Mouse (Mus musculus) gastrocnemius, adult 2 months (tissue): ENCODE measurements around the gene Muc20. TPM values are rescaled to one million over a fixed set of nuclear protein-coding genes. Genes with fewer than 3 reads are reported as not detected.

Experiments used
- DNase-seq: peaks from one replicate; pipeline ENCODE4 v3.0.0; 2022
- H3K27ac ChIP-seq: fragments of 200-600 bp; 2 replicates; pipeline ENCODE4 v1.8.1; 2022; ENCODE audit warnings: mild to moderate bottlenecking
- H3K4me3 ChIP-seq: fragments of 200-600 bp; 2 replicates; pipeline ENCODE4 v1.8.1; 2022; ENCODE audit warnings: mild to moderate bottlenecking, moderate library complexity
- CTCF ChIP-seq: fragments of 200-600 bp; IDR thresholded peaks from 2 replicates; pipeline ENCODE4 v1.8.1; 2022; ENCODE audit warnings: antibody characterized with exemption, mild to moderate bottlenecking, moderate library complexity
- intact Hi-C: fragments of 180-260 bp; cut with DNase I; formaldehyde crosslinking; loops from one replicate; pipeline ENCODE4 v1.15.1; 2025
- total RNA-seq, 2 experiments: library from RNA; stranded (reverse); gene quantifications; 2 replicates each; pipeline ENCODE4 v1.2.3; 2021

The Muc20 gene
- total RNA-seq, 2 experiments from 2014 or later, result 0.33 to 0.45 TPM

DNA sequence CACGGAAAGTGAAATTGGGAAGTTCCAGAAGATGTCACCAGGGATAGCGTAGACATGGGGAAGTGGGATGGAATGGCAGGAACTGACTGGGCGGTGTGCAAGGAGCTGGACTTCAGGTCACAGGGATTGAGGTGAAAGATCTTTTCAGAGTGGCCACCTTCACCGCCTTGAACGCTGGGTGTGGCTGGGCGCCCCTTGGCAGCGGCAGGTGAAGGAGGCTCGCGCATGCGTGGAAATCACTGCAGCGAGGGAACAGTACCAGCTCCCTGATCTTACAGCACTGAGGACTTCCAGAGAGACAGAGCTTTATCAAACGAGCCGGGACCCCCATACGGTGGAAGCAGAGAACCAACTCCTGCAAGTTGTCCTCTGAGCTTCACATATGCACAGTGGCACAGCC lies 17.3 kb upstream of the Muc20 start:
- DNase-seq, result peak; percentile 81
- intact Hi-C loops, result loop anchor here (5.0 kb wide), 3 partner anchors 63 to 338 kb away; partner anchors contain the start of genes Fyttd1 and Rubcn
- peak overlapping the region; percentile 92 for H3K27ac ChIP-seq
- no peak for TF ChIP-seq CTCF
- peak overlapping the region; percentile 65 for H3K4me3 ChIP-seq

DNA sequence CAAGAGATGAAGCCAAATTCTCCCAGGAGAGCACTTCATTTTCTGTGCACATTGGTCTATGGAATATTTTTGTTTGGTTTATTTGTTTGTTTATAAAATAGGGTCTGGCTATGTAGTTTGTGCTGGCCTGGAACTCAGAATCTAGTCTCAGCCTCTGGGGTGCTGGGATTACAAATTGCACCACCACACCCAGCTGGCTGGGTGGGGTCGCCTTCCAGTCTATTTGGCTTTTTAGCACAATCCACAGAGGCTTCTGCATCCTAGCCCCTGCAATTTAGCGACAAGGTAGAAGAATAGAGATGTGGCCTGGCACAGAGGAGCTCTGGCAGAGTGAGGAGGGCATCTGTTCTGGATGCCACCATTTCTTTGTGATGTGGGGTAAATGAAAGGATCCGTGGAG lies 16.5 kb upstream of the Muc20 start:
- no peak overlapping the region; the same call in 1 of the 2 replicates for H3K4me3 ChIP-seq
- DNase-seq, result peak; percentile 44
- TF ChIP-seq CTCF, result no peak
- peak overlapping the region; percentile 92 for H3K27ac ChIP-seq
- intact Hi-C loops, result loop anchor here (2.0 to 5.0 kb wide), 4 partner anchors 64 to 339 kb away; partner anchors contain the start of genes Fyttd1 and Rubcn

DNA sequence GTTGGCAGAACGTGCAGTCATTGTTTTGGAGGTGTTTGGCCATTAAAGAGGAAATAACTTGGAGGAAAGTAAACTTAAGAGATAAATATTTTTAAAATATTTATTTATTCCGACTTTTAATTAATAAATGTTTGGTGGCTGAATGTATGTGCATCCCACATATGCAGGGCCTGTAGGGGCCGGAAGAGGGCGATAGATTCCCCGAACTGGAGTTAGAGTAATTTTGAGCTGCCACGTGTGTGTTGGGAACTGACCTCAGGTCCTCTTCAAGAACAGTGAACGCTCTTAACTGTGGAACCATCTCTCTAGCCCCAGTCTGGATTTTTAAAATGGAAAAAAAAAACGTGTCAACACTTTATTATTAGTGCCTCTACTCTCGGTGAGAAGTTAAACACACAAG lies 16.1 kb upstream of the Muc20 start:
- Histone ChIP-seq H3K27ac (peak overlapping the region; percentile 92), H3K4me3 (peak overlapping the region; percentile 45)
- DNase-seq, result no peak
- no peak for TF ChIP-seq CTCF
- intact Hi-C loops, result loop anchor here (2.0 to 5.0 kb wide), 4 partner anchors 64 to 339 kb away; partner anchors contain the start of genes Fyttd1 and Rubcn

DNA sequence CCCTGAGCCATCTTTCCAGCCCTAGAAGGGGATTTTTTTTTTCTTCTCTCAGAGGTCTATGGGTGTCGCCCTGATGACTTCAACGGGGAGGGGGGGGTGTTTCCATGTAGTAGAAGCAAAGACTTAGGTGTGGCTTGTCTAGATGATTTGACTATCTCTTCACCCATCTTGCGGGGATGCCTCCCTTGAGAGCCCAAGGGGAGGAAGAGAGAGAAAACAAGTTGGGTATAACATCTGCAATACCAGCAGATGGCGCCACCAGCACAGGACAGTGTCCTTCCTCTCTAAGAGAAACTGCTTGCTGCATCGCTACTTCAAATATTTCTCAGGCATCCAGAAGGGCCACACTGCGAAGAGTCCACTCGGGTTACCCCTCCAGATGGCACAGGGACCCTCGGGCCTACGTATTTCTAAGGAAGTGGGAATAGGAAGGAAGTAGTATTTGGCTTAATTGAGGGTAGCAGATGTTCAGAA lies 15.7 kb upstream of the Muc20 start:
- intact Hi-C loops, result loop anchor here (2.0 to 5.0 kb wide), 4 partner anchors 64 to 339 kb away; partner anchors contain the start of genes Fyttd1 and Rubcn
- Histone ChIP-seq H3K4me3 (peak overlapping the region; percentile 45), H3K27ac (peak overlapping the region; percentile 92)
- DNase-seq, result peak; percentile 93
- peak; percentile 86 for TF ChIP-seq CTCF

DNA sequence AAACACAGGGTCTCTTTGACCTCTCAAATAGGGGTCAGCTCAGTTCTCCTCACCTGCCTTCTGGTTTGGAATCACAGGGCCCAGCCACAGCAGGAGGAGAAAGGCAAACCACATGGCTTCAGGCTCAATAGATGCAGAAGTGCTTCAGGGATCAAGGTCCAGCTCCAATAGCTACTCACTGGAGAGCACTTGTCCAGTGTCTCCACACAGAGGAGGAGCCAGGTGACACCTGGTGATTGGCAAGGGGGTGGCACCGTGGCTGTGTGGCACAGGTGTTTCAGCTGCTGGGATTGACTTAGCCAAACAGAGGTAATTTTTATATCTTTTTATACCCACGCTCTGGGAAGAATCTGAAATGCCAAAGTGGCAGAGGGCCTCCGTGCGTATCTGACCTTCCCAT lies 13.1 kb upstream of the Muc20 start, which contains the start of gene Smbd1:
TSS of gene Smbd1 (minus strand) at position 157 of the 400 bp plus-strand sequence.
- no peak for TF ChIP-seq CTCF
- no peak for DNase-seq
- no peak within 1 kb of the TSS for H3K4me3 ChIP-seq
- intact Hi-C loops, result loop anchor here (5.0 kb wide), 3 partner anchors 67 to 342 kb away; partner anchors contain the start of genes Fyttd1 and Rubcn
- 0 out of 2 replicates have a peak within 1 kb of the TSS, but pooled peaks have one; percentile 20 for H3K27ac ChIP-seq

DNA sequence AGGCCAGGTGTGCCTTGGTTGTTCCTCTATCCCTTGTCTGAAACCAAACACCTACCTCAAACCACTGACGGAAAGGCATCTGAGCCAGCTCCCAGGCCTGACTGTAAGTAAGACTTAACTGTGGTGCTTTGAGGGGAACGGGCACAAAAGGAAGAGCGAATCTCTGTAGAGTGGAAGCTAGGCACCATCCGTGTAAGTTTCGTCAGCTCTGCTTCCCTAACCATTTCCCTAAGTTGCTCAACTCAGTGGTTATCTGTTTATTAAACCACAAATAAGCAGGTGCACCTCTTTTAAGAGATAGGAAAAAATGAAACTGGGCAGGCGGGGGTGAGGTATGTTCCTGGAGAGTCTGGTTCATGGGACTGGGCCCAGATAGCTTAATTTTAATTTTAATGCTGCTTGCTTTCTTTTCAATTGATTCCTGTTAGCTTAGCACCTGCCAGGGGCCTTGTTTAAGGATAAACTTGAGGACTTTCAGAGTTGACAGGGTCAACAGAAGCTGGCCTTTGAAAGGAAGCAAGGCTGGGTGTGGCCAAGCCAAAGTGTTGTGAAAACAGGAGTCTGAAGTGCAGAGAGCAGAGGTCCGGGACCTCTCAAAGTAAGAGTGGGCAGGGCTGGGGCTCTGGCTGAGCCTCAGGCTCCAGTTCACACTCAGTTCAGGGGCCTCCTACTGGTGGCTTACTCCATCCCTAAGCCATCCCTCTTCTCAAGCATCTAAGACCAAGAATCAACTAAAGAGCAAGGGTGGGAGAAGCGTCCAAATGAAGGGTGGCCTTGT lies 10.4 kb upstream of the Muc20 start:
- H3K27ac ChIP-seq, result no peak overlapping the region
- intact Hi-C loops, result no loop called here
- no peak overlapping the region for H3K4me3 ChIP-seq
- DNase-seq, result no peak
- no peak for TF ChIP-seq CTCF

DNA sequence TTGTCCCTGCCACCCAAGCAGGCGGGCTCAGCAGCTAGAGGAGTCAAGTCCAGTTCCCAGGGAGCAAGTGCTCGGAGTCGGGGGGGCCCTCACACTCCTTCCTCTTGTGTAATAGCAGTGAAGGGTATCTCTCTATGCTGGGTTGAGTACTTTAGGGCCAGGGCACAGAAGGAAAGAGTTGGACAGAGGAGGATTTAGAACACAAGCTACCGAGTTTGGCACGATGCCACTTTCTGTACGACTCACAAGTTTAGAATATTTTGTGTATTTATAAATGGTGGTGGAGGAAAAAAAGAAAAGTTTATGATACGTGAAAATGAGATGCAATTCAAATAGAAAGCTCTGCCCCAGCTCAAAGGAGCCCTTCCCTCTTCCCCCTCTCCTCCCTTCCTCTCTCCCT lies 7.9 kb upstream of the Muc20 start:
- Histone ChIP-seq H3K27ac (peak overlapping the region; percentile 6; the same call in 1 of the 2 replicates), H3K4me3 (no peak overlapping the region)
- no peak for DNase-seq
- intact Hi-C loops, result no loop called here
- no peak for TF ChIP-seq CTCF

DNA sequence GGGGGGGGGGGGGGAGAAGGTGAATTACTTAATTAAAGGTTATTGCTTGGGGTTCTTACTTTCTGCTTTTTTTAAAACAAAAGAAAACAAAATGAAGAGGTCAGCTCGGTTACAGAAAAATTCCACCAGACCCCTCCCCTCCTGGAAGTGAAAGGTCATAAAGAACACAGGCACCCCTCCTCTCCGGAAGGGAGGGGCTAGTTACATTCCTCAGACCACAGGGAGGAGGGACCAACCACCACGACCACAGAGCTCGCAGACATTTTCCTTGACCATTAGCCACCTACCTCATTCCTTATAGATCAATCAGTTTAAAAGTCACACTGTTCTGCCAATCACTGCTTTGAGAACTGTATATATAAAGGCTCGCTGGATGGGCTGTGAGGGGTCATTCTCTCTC lies 6.7 kb upstream of the Muc20 start:
- no peak for DNase-seq
- TF ChIP-seq CTCF, result no peak
- no peak overlapping the region for H3K4me3 ChIP-seq
- intact Hi-C loops, result no loop called here
- H3K27ac ChIP-seq, result peak overlapping the region; percentile 80

DNA sequence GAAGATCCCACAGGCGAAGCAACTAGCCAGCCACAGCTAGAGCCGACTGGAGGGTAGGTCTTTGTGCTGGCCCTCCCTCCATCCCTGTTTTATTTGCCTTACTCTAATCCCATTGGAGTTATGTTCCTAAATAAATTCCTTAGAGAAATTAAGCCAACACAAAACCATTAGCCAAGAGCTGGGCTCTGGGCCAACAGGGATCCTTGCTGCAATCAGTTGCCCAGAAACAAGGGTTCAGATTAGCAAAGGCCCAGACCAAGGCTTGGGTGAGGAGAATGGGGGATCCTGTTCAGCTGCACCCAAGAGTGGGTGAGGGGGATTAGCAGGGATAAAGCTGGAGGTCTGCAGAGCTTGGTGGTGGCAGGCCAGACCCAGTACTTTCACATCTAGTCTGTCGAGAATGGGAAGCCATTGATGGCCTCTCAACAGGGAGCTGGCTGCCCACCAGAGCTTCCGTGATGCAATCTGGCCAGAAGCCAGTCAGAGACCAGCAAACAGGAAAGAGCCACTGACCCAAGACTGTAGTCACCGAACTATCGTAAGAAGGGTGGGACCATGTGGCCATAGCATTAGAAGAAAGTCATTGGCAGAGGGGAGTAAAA lies 6.1 kb upstream of the Muc20 start:
- Histone ChIP-seq H3K4me3 (no peak overlapping the region), H3K27ac (peak overlapping the region; percentile 80)
- intact Hi-C loops, result no loop called here
- TF ChIP-seq CTCF, result no peak
- peak; percentile 72 for DNase-seq

DNA sequence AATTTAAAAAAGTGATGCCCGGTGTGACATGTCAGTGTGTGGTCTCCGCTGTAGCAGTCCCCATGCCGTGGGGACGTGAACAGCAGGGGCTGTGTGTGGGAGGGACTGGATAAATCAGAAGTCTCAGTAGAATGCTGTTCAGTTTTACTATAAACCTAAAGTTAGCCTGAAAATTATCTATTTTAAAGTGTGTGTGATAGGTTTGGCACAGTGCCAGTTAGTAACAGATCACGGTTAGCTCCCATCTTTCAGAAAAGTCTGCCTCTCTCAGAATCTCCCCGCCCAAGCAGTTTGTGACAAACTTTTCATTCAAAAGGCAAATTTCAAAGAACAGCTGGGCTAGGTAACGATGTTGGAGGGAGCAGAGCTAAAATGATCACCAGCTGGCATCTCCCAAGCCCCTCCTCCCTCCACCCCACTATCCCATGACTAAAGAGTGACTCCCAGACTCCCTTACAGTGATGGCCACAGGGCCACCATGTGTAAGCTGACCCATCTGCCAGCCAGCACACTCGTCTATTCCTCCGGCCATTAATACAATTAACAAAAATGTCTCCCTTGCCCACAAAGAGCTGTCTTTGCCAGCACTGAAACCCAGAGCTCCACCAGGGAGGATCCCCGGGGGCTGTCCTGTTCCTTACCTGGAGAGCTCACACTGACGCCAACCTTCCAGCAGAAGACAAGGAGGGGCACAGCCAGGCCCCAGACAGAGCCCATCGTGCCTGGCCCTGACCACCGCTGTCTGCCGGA lies 384 bp downstream of the Muc20 start:
- Histone ChIP-seq H3K27ac (no peak overlapping the region), H3K4me3 (no peak overlapping the region)
- TF ChIP-seq CTCF, result no peak
- DNase-seq, result no peak
- intact Hi-C loops, result no loop called here

DNA sequence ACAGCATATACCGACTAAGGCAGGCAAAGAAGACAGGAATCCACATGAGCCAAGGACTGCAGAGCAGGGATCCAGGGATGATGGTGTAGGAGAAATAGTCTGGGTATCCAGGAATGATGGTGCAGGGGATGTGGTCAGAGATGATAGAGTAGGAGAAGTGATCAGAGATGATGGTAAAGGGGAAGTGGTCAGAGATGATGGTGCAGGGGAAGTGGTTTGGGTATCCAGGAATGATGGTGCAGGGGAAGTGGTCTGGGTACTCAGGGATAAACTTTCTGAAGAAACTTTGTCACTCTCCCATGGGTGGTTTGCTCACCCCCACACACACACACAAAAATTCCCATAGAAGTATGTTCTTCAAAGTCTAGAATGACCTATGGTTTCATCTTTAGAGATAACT lies 2.1 kb downstream of the Muc20 start:
- intact Hi-C loops, result no loop called here
- Histone ChIP-seq H3K4me3 (no peak overlapping the region), H3K27ac (no peak overlapping the region)
- TF ChIP-seq CTCF, result no peak
- no peak for DNase-seq

DNA sequence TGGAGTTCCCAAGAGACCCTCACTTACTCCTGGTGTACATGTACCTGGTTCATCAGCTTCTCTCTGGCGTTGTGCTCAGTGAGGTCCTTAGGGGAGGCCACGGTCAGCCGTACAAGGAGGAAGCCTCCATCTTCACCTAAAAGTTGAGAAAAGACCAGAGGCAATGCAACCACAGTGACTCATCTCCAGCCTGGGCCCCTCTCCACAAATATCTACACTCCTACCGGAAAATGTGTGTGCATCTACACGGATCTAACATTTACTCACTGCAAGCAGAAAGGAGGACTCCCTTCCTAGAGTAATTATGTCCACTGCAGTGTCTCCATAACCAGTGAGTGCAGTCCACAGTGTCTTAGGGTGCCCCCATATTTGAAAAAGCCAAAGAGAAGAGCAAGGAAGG lies 7.2 kb downstream of the Muc20 start:
- no peak for DNase-seq
- intact Hi-C loops, result no loop called here

More for the DNA sequence above, 7.2 kb downstream of the Muc20 start:
- no peak overlapping the region for H3K27ac ChIP-seq
- no peak overlapping the region for H3K4me3 ChIP-seq
- no peak for TF ChIP-seq CTCF
